Mouse (Mus musculus): ENCODE results near the gene Pglyrp2. TPM values are rescaled to one million over a fixed set of nuclear protein-coding genes. Genes with fewer than 3 reads are reported as not detected.
A peak's percentile ranks its signal among the peaks of the same experiment; 100 is the strongest.

Gene Pglyrp2
- not detected for total RNA-seq (2022)

- DNase-seq (ENCODE audit: low spot score), result no peak
Measured at GRCm38 (mm10) chr17:32424034-32424433, at the start of gene Pglyrp2. Gene Pglyrp2, minus strand, starts transcription at chr17:32424167.

GRCm38 (mm10) chr17:32472176-32472575, 48.2 kb upstream of the Pglyrp2 start:
- DNase-seq (ENCODE audit: low spot score), result no peak

- DNase-seq (ENCODE audit: low spot score), result no peak
Measured at GRCm38 (mm10) chr17:32470795-32471194, 46.8 kb upstream of the Pglyrp2 start.

- DNase-seq (ENCODE audit: low spot score), result no peak
Measured at GRCm38 (mm10) chr17:32468494-32468893, 44.5 kb upstream of the Pglyrp2 start.

GRCm38 (mm10) chr17:32454997-32455396, 31.0 kb upstream of the Pglyrp2 start:
- no peak for DNase-seq (ENCODE audit: low spot score)

- no peak for DNase-seq (ENCODE audit: low spot score)
Measured at GRCm38 (mm10) chr17:32454188-32454587, 30.2 kb upstream of the Pglyrp2 start.

- DNase-seq (ENCODE audit: low spot score), result no peak
Measured at GRCm38 (mm10) chr17:32452482-32452881, 28.5 kb upstream of the Pglyrp2 start, which contains the start of gene Cyp4f39. Gene Cyp4f39, plus strand, starts transcription at chr17:32452723.

- DNase-seq (ENCODE audit: low spot score), result no peak
Measured at GRCm38 (mm10) chr17:32450844-32451537, 27.0 kb upstream of the Pglyrp2 start.

GRCm38 (mm10) chr17:32449042-32449441, 25.1 kb upstream of the Pglyrp2 start:
- no peak for DNase-seq (ENCODE audit: low spot score)

GRCm38 (mm10) chr17:32447195-32447594, 23.2 kb upstream of the Pglyrp2 start:
- DNase-seq (ENCODE audit: low spot score), result no peak

GRCm38 (mm10) chr17:32445016-32445415, 21.0 kb upstream of the Pglyrp2 start:
- peak; percentile 51 for DNase-seq (ENCODE audit: low spot score)

GRCm38 (mm10) chr17:32443245-32443644, 19.3 kb upstream of the Pglyrp2 start:
- no peak for DNase-seq (ENCODE audit: low spot score)

GRCm38 (mm10) chr17:32437106-32437505, 13.1 kb upstream of the Pglyrp2 start:
- DNase-seq (ENCODE audit: low spot score), result no peak

- peak; percentile 4 for DNase-seq (ENCODE audit: low spot score)
Measured at GRCm38 (mm10) chr17:32435151-32435550, 11.2 kb upstream of the Pglyrp2 start.

- peak; percentile 46 for DNase-seq (ENCODE audit: low spot score)
Measured at GRCm38 (mm10) chr17:32434324-32434723, 10.4 kb upstream of the Pglyrp2 start.

- no peak for DNase-seq (ENCODE audit: low spot score)
Measured at GRCm38 (mm10) chr17:32431972-32432371, 8.0 kb upstream of the Pglyrp2 start.

GRCm38 (mm10) chr17:32426610-32427009, 2.6 kb upstream of the Pglyrp2 start:
- no peak for DNase-seq (ENCODE audit: low spot score)

- no peak for DNase-seq (ENCODE audit: low spot score)
Measured at GRCm38 (mm10) chr17:32420781-32421180, 3.2 kb downstream of the Pglyrp2 start.

- DNase-seq (ENCODE audit: low spot score), result no peak
Measured at GRCm38 (mm10) chr17:32419989-32420388, 4.0 kb downstream of the Pglyrp2 start.

- DNase-seq (ENCODE audit: low spot score), result no peak
Measured at GRCm38 (mm10) chr17:32416771-32417170, 7.2 kb downstream of the Pglyrp2 start.

GRCm38 (mm10) chr17:32415417-32416020, 8.4 kb downstream of the Pglyrp2 start:
- no peak for DNase-seq (ENCODE audit: low spot score)

GRCm38 (mm10) chr17:32411898-32412297, 12.1 kb downstream of the Pglyrp2 start:
- no peak for DNase-seq (ENCODE audit: low spot score)

- no peak for DNase-seq (ENCODE audit: low spot score)
Measured at GRCm38 (mm10) chr17:32403417-32403816, 20.6 kb downstream of the Pglyrp2 start, which contains the start of gene Rasal3. Gene Rasal3, minus strand, starts transcription at chr17:32403583.
